Mouse (Mus musculus) heart, embryonic 12.5 days (tissue): ENCODE measurements around the gene Fev. TPM values are rescaled to one million over a fixed set of nuclear protein-coding genes. Genes with fewer than 3 reads are reported as not detected.
A peak's percentile ranks its signal among the peaks of the same experiment; 100 is the strongest.

Experiments used
- ATAC-seq: fragments of 200-750 bp; cut with Nextera tagmentation; 2 replicates; pipeline ENCODE4 v1.8.0; 2017; ENCODE audit warnings: moderate TSS enrichment, moderate library complexity; ENCODE audit not compliant: insufficient number of reproducible peaks, low FRiP score
- H3K27ac ChIP-seq: fragments of 300-500 bp; sonication (generic); 2 replicates; pipeline ENCODE4 v1.5.1; 2016; ENCODE audit warnings: mild to moderate bottlenecking, moderate library complexity; ENCODE audit not compliant: poor library complexity, severe bottlenecking
- H3K27me3 ChIP-seq: fragments of 300-500 bp; sonication (generic); replicated peaks from 2 replicates; pipeline ENCODE4 v1.6.1; 2016; ENCODE audit warnings: mild to moderate bottlenecking, moderate library complexity
- H3K36me3 ChIP-seq: fragments of 300-500 bp; sonication (generic); 2 replicates; pipeline ENCODE4 v1.6.1; 2016; ENCODE audit warnings: mild to moderate bottlenecking, moderate library complexity
- H3K4me1 ChIP-seq: fragments of 300-500 bp; sonication (generic); replicated peaks from 2 replicates; pipeline ENCODE4 v1.6.1; 2016; ENCODE audit warnings: mild to moderate bottlenecking
- H3K4me2 ChIP-seq: fragments of 300-500 bp; sonication (generic); 2 replicates; pipeline ENCODE4 v1.6.1; 2016; ENCODE audit warnings: mild to moderate bottlenecking, moderate library complexity
- H3K4me3 ChIP-seq: fragments of 300-500 bp; sonication (generic); 2 replicates; pipeline ENCODE4 v1.5.1; 2016; ENCODE audit warnings: mild to moderate bottlenecking
- H3K9ac ChIP-seq: fragments of 300-500 bp; sonication (generic); 2 replicates; pipeline ENCODE4 v1.6.1; 2016; ENCODE audit warnings: mild to moderate bottlenecking, moderate library complexity
- H3K9me3 ChIP-seq: fragments of 300-500 bp; sonication (generic); replicated peaks from 2 replicates; pipeline ENCODE4 v1.6.1; 2016; ENCODE audit warnings: mild to moderate bottlenecking, moderate library complexity
- WGBS: fragments of 180-500 bp; shearing (Covaris S2); methylation state at CpG from one replicate; pipeline ENCODE4 v1.1.7; 2016; 5-methylcytosine and 5-hydroxymethylcytosine counted together
- polyA plus RNA-seq: library from polyadenylated mRNA; unstranded; fragments of >200 nt; fragmentation: Nextera tagmentation; extraction: Ambion mirVana; gene quantifications from 2 replicates; pipeline ENCODE4 v1.2.1, GENCODE M21; 2016

Fev gene
- polyA plus RNA-seq, 1 experiment from 2014 or later, result 4.0 TPM

DNA sequence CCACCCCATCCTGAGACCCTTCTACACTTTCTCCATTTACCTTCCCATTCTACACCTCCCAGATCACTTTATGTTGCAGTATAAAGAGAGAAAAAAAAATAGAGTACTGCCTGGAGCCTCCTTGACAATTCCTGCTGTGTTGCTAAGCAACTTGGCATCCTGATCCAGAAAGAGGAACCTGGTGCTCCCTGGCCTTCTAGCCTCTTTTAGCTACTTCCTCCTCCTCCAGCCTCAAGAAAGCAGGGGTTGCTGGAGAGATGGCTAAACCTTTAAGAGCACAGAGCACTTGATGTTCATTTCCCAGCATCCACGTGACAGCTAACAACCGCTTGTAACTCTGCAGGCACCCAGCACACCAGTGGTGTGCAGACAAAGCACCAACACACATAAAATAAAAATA, 13.0 kb downstream of the Fev start:
- Histone ChIP-seq H3K36me3 (no peaks in the 10 kb centered on the region), H3K4me1 (no peaks in the 10 kb centered on the region), H3K4me3 (no peak overlapping the region), H3K27me3 (peaks cover 63% of the 10 kb centered on the region), H3K9ac (no peak overlapping the region), H3K4me2 (no peak overlapping the region), H3K27ac (no peak overlapping the region), H3K9me3 (no peaks in the 10 kb centered on the region)
- ATAC-seq, result no peak
- 60% methylated on average over 2 of the region's 2 CpGs for WGBS

DNA sequence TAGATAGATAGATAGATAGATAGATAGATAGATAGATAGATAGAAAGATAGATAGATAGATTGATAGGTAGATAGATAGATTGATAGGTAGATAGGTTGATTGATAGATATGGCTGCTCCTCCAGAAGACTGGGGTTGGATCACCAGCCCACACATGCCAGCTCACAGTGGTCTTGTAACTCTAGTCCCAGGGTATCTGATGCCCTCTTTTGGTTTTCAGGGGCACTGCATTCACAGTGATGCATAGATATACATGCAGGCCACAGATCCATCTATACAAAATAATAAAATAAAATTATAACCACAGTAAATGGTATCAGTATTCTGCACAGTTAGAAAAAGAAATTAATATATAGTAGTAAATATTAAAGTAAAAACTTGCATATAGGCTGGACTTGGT, 23.4 kb downstream of the Fev start:
- ATAC-seq, result no peak
- no peaks in the 10 kb centered on the region for H3K9me3 ChIP-seq
- H3K27ac ChIP-seq, result no peak overlapping the region
- no peak overlapping the region for H3K9ac ChIP-seq
- H3K4me3 ChIP-seq, result no peak overlapping the region
- no peak overlapping the region for H3K4me2 ChIP-seq
- H3K4me1 ChIP-seq, result peaks cover 10% of the 10 kb centered on the region
- H3K27me3 ChIP-seq, result peaks cover 49% of the 10 kb centered on the region
- no peaks in the 10 kb centered on the region for H3K36me3 ChIP-seq

GRCm38 (mm10) chr1:74859223-74859984, 25.8 kb downstream of the Fev start:
- Histone ChIP-seq H3K9me3 (no peaks in the 10 kb centered on the region), H3K4me1 (peaks cover 28% of the 10 kb centered on the region), H3K4me3 (no peak overlapping the region), H3K36me3 (no peaks in the 10 kb centered on the region), H3K27ac (no peak overlapping the region), H3K27me3 (peaks cover 66% of the 10 kb centered on the region), H3K9ac (no peak overlapping the region), H3K4me2 (no peak overlapping the region)
- no peak for ATAC-seq
- WGBS, result 37% methylated on average over 6 of the region's 6 CpGs

DNA sequence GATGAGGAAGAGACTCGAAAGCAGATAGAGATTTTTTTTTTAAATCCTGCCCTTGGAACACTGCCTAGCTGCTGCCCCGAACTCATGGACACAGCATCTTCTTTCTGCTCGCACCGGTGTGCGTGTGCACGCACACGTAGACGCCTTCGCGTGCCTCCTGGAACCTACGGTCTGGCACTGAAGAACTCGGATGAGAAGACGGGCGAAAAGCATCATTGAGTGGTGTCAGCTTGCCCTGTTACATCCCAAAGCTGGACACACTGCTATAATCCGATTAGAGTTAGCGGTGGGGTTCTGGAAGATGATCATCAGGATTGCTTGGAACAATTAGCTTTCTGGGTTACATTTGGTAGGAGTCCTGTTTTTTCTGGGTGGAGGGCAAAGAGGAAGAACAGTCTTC, 26.4 kb downstream of the Fev start:
- Histone ChIP-seq H3K4me2 (peak overlapping the region; percentile 61), H3K9me3 (no peaks in the 10 kb centered on the region), H3K4me3 (peak overlapping the region; percentile 35; the same call in 1 of the 2 replicates), H3K9ac (no peak overlapping the region), H3K36me3 (no peaks in the 10 kb centered on the region), H3K27me3 (peaks cover 72% of the 10 kb centered on the region), H3K27ac (no peak overlapping the region), H3K4me1 (peaks cover 28% of the 10 kb centered on the region)
- WGBS, result 10% methylated on average over 16 of the region's 16 CpGs
- no peak for ATAC-seq

DNA sequence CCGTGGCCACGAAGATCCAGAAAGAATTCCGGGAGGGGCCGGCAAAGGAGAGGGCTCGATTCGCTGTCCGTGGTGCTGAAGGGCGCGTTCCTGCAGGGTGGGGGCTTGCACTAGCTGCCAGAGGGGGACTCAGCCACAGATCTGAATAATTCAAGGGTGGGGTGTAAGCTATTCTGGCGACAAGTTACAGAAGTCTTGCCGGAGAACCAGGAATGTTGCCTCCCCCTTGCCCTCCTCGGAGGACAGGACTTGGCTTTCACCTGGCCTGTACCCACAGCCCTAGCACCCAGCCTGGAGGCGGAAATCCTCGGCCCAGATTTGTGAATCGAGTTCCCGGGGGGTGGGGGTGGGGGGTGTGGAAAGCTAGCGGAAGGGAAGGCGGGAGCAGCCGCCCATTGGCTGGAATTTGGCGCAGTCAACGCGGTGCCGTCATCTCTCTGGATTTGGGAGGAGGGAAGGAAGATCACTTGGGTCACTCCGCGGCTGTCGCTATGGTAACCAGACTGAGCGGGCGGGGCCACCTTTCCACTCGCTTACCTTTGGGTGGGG, 27.0 kb downstream of the Fev start:
- Histone ChIP-seq H3K4me1 (peaks cover 28% of the 10 kb centered on the region), H3K9me3 (no peaks in the 10 kb centered on the region), H3K9ac (no peak overlapping the region), H3K27ac (no peak overlapping the region), H3K4me3 (peak overlapping the region; percentile 35), H3K27me3 (peaks cover 78% of the 10 kb centered on the region), H3K4me2 (peak overlapping the region; percentile 61), H3K36me3 (no peaks in the 10 kb centered on the region)
- under 1% methylated on average over 29 of the region's 29 CpGs for WGBS
- peak; percentile 41 for ATAC-seq

GRCm38 (mm10) chr1:74857677-74858076, 27.5 kb downstream of the Fev start:
- Histone ChIP-seq H3K27me3 (peaks cover 83% of the 10 kb centered on the region), H3K36me3 (no peaks in the 10 kb centered on the region), H3K9me3 (no peaks in the 10 kb centered on the region), H3K4me3 (peak overlapping the region; percentile 35), H3K27ac (no peak overlapping the region), H3K9ac (no peak overlapping the region), H3K4me2 (peak overlapping the region; percentile 61), H3K4me1 (peaks cover 28% of the 10 kb centered on the region)
- no peak for ATAC-seq
- WGBS, result 14% methylated on average over 4 of the region's 4 CpGs

DNA sequence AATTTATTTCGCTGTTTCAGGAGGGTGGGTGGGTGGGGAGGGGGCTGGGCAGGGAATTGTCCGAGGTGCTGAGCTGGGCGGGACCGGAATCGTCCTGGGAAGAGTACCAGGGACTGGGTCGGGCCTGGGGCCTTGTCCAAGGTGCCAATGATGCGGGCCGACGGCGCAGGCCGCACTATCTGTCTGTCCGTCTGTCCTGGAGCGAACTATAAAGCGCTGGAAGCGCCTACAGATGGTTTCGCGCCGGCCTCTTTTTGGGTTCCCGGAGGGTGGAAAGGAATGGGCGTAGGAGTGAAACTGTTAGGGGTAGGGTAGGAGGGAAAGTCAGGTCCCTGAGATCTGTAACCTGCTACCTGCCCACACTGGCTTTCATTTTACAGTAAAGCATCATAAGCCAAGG, 28.0 kb downstream of the Fev start:
- Histone ChIP-seq H3K27me3 (peaks cover 88% of the 10 kb centered on the region), H3K4me1 (peaks cover 28% of the 10 kb centered on the region), H3K27ac (no peak overlapping the region), H3K36me3 (no peaks in the 10 kb centered on the region), H3K9me3 (no peaks in the 10 kb centered on the region), H3K4me2 (no peak overlapping the region), H3K4me3 (no peak overlapping the region), H3K9ac (no peak overlapping the region)
- WGBS, result 3% methylated on average over 20 of the region's 20 CpGs
- ATAC-seq, result no peak

- H3K9me3 ChIP-seq, result no peaks in the 10 kb centered on the region
- H3K4me2 ChIP-seq, result no peak overlapping the region
- H3K4me1 ChIP-seq, result peaks cover 28% of the 10 kb centered on the region
- H3K9ac ChIP-seq, result no peak overlapping the region
- no peak overlapping the region for H3K27ac ChIP-seq
- peaks cover 92% of the 10 kb centered on the region for H3K27me3 ChIP-seq
- no peaks in the 10 kb centered on the region for H3K36me3 ChIP-seq
- no peak for ATAC-seq
- no peak overlapping the region for H3K4me3 ChIP-seq
- 2% methylated on average over 7 of the region's 7 CpGs for WGBS
Observed at GRCm38 (mm10) chr1:74856791-74857190, 28.4 kb downstream of the Fev start.

DNA sequence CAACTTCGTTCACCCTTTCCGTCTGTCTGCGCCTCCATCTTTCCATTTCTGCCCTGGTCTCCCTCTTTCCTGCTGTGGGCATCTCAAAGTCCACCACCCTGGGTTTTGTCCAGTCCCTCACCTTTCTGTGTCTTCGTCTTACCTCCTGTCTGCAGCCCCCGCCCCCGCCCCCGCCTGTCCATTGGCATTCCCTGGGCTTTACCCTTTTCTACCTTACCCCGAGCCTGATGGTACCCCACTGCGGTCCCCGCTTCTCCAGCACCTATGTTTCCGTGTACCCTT, 28.8 kb downstream of the Fev start:
- Histone ChIP-seq H3K9ac (no peak overlapping the region), H3K9me3 (no peaks in the 10 kb centered on the region), H3K27me3 (peaks cover 96% of the 10 kb centered on the region), H3K4me2 (peak overlapping the region; percentile 98), H3K36me3 (no peaks in the 10 kb centered on the region), H3K27ac (no peak overlapping the region), H3K4me1 (peaks cover 28% of the 10 kb centered on the region), H3K4me3 (peak overlapping the region; percentile 68)
- 4% methylated on average over 11 of the region's 11 CpGs for WGBS
- ATAC-seq, result no peak

GRCm38 (mm10) chr1:74855651-74856438, 29.4 kb downstream of the Fev start:
- no peak for ATAC-seq

DNA sequence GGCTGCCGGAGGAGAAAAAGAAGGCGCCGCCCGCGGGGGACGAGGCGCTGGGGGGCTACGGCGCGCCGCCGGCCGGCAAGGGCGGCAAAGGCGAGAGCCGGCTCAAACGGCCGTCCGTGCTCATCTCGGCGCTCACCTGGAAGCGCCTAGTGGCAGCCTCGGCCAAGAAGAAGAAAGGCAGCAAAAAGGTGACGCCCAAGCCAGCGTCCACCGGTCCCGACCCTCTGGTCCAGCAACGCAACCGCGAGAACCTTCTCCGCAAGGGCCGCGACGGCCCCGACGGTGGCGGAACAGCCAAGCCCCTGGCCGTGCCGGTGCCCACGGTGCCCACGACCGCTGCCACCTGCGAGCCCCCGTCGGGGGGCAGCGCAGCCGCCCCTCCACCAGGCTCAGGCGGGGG, 30.1 kb downstream of the Fev start:
- Histone ChIP-seq H3K27ac (no peak overlapping the region), H3K27me3 (peaks cover 100% of the 10 kb centered on the region), H3K4me2 (peak overlapping the region; percentile 98), H3K4me1 (peaks cover 28% of the 10 kb centered on the region), H3K36me3 (no peaks in the 10 kb centered on the region), H3K4me3 (peak overlapping the region; percentile 68), H3K9me3 (no peaks in the 10 kb centered on the region), H3K9ac (peak overlapping the region; percentile 67)
- ATAC-seq, result no peak
- under 1% methylated on average over 48 of the region's 48 CpGs for WGBS

More at GRCm38 (mm10) chr1:74855651-74856438, 29.4 kb downstream of the Fev start:
- H3K27me3 ChIP-seq, result peaks cover 99% of the 10 kb centered on the region
- H3K4me2 ChIP-seq, result peak overlapping the region; percentile 98
- WGBS, result under 1% methylated on average over 74 of the region's 74 CpGs
- H3K4me1 ChIP-seq, result peaks cover 28% of the 10 kb centered on the region
- no peaks in the 10 kb centered on the region for H3K36me3 ChIP-seq
- no peak overlapping the region for H3K27ac ChIP-seq
- H3K9me3 ChIP-seq, result no peaks in the 10 kb centered on the region
- 0 out of 2 replicates have a peak overlapping the region, but pooled peaks have one; percentile 67 for H3K9ac ChIP-seq
- H3K4me3 ChIP-seq, result peak overlapping the region; percentile 68
